Mouse (Mus musculus): ENCODE measurements around the gene Ccdc162.

Ccdc162 gene

DNA sequence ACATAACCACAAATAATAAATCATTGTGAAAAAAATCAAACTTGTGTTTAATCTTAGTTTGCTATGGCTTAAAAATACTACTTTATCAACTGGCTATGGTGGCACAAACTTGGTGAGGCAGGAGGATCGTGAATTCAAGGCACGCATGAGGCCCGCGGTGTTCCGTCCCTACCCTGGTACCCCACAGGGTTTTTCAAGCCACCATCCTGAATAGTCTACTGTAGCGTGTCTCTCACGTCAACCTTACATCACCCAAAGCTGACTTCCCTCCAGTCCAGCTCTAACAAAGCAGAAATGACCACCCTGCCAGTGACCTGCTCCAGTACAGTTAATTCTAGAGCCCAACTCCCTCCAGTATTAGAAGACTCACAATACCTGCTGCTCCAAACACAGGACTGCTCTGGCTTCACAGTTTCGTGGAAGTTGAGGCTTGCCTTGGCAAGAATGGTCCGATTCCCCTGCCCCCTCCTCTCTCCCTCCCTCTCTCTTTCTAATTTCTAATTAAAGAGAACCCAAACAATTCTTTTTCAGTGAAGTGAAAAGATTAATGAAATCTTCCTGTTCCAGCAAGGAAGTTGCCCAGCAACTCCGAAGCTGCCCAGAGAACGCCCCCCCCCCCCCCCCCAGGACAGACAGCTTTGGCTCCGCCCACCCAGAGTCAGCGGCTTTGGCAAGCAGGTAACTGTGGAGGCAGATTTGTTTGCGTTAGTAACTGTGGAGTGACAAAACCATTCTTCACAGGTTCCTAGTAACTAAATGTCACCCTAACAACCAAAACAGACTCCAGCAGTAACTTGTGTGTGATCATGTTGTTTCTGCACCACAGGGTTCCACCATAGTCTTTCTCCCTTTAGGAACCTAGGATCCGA, at the start of gene Ccdc162:
Gene Ccdc162 (minus strand): TSS at position 606 of the 869 bp plus-strand sequence.
- DNase-seq (ENCODE audit: low read depth, low spot score) = no peak

DNA sequence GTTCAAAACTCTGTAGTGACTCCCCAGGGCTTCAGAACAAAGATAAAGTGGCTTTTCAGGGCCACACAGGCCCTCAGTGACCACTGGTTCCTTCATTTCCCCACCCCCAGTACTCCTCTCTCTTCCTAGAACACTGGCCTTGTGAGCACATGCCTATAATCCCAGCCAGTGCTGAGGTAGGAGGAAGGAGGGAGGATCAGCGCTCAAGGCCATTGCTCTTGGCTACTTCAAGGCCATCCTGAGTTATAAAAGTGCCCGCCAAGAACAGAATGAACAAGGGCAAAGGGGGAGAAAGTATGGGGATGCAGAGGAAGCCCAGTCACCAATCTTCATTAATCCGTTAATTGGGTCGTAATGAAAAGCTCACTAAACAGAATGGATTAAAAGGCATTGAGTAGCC, 49.2 kb upstream of the Ccdc162 start:
- DNase-seq (ENCODE audit: low read depth, low spot score) = no peak

DNA sequence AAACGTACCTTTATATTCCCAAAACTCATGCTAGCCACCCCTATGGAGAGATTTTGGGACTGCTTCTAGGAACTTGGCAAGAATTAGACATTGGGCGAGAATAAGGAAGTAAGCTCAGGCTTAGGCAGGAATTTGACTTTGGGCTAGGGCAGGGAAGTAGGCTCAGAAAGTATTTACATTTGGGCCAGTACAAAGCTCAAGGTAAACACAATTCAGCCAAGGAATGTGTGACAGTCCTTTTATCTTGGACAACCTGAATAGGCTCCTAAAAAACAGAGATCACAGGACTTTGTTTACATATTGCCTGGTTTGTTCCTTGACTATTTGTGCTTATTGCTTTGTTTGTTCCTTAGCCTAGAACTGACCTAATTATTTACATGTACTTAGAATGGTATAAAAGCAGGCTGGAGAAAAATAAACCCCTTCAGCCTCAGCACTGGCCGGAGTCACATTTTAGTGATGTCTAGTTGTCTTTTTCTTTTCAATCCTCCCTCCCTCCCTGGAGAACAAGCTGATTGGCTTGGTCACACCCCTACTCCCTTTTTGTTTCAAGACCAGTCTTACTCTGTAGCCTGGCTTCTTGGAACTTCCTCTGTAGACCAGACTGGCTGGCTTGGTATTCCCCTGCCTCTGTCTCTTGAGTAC, 47.4 kb upstream of the Ccdc162 start:
- DNase-seq (ENCODE audit: low read depth, low spot score) = no peak

- DNase-seq (ENCODE audit: low read depth, low spot score) = no peak
These were observed 44.4 kb upstream of the Ccdc162 start for GRCm38 (mm10) chr10:41760866-41761265.

- DNase-seq (ENCODE audit: low read depth, low spot score) = no peak
These were observed 41.6 kb upstream of the Ccdc162 start for GRCm38 (mm10) chr10:41758041-41758440.

DNA sequence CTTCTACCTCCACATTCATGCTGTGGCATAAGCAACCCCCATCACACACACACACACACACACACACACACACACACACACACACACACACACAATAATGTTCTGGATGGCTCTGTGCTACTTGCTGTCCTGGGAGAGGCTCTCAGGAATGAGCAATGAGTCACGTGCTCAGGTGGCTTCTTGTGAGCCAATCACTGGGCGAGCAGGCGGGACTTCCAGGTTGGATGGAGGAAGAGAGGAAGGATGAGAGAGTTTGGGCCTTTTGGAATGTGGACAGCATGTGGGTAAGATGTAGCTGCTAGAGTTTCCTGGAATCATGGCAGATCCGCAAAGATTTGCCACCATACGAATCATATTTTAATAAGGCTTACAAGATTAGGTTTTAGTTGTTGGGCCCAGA, 40.8 kb upstream of the Ccdc162 start:
- no peak for DNase-seq (ENCODE audit: low read depth, low spot score)

DNA sequence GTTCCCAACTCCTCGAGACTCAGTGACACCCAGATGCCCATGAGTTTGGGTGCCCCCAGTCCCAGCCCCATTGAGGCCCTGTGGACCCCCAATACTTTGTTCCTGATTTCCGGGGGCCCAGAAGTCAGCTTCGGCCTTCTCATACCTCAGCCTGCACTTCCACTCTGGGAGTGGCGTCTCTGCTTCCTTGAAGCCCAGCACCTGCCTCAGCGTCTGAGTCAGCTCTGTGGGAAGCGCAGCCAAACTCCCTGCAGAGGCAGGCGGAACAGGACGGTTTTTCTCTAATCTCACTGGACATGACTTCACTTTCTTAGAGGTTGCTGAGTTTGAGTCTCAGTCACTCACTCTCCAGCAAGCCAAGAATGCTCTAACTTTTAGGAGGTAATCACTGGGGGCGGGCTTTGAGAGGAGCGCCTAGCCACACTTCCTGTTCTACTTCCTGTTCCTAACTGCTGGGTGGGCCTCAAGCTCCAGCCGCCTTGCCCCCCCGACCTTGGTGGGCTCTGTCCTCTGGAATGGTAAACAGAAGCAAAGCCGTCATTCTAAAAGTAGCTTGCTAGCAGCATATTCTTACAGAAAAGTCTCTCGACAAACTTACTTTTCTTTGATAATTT, 35.5 kb upstream of the Ccdc162 start:
- no peak for DNase-seq (ENCODE audit: low read depth, low spot score)

GRCm38 (mm10) chr10:41749306-41749705, 32.9 kb upstream of the Ccdc162 start:
- DNase-seq (ENCODE audit: low read depth, low spot score) = no peak

DNA sequence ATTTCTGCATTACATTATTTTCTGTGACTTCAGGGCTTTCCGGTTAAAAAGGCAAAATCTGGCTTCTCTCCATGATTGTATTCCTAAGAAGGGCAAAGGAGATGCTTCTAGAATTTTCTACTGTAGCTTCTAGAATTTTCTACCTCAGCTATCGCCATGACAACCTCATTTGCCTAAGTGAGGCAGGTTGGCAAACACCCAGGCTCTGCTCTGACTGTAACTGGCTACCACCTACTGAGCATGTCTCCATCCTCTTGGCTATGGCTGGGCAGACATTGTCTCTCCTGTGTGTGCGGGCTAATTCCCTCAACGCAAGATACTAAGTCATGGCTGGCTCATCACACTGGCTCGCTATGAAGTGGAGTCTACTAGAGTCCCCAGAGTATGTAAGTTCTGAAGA, 30.1 kb upstream of the Ccdc162 start:
- no peak for DNase-seq (ENCODE audit: low read depth, low spot score)

- no peak for DNase-seq (ENCODE audit: low read depth, low spot score)
These were observed 27.6 kb upstream of the Ccdc162 start for GRCm38 (mm10) chr10:41744006-41744405.

GRCm38 (mm10) chr10:41740221-41740620, 23.8 kb upstream of the Ccdc162 start:
- no peak for DNase-seq (ENCODE audit: low read depth, low spot score)

- DNase-seq (ENCODE audit: low read depth, low spot score) = no peak
These were observed 20.8 kb upstream of the Ccdc162 start for GRCm38 (mm10) chr10:41737245-41737644.

DNA sequence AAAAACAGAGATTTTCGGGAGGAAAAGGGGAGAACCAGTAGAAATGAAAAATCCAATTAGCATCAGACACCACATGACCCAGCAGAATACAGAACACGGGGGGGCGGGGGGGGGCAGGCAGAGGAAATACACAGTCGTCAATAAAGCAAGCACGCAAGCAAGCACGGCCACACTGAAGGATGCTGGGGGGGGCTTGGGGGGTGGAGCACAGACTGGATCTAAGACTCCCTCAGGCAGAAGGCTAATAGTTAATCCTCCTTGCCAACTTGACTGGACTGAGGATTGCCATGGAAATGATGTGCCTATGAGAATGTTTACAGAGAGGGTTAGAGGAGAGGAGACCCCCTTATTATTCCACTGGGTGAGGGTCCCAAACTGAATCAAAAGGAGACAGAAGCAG, 19.0 kb upstream of the Ccdc162 start:
- DNase-seq (ENCODE audit: low read depth, low spot score) = no peak

- no peak for DNase-seq (ENCODE audit: low read depth, low spot score)
These were observed 16.8 kb upstream of the Ccdc162 start for GRCm38 (mm10) chr10:41733214-41733613.

DNA sequence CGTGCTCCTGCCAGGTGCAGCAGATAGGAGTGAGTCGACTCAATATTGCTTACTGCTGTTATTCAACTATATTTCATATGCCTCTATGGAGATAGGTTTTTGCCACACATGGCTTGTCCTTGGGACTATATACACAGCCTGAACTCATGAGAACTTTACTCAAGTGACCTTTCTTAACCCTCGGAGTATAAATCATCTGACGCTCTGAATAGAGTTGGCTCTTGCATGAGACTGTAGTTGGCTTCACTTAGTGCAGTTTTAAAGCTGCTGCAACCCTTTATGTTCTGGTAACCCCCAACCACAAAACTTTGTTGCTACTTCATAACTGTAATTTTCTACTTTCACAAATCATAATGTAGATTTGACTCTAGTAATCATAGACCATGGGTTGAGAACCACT, 15.5 kb upstream of the Ccdc162 start:
- DNase-seq (ENCODE audit: low read depth, low spot score) = no peak

- no peak for DNase-seq (ENCODE audit: low read depth, low spot score)
These were observed 14.3 kb upstream of the Ccdc162 start for GRCm38 (mm10) chr10:41730746-41731145.

- no peak for DNase-seq (ENCODE audit: low read depth, low spot score)
These were observed 9.8 kb upstream of the Ccdc162 start for GRCm38 (mm10) chr10:41726215-41726614.

GRCm38 (mm10) chr10:41719587-41719986, 3.2 kb upstream of the Ccdc162 start:
- DNase-seq (ENCODE audit: low read depth, low spot score) = no peak

DNA sequence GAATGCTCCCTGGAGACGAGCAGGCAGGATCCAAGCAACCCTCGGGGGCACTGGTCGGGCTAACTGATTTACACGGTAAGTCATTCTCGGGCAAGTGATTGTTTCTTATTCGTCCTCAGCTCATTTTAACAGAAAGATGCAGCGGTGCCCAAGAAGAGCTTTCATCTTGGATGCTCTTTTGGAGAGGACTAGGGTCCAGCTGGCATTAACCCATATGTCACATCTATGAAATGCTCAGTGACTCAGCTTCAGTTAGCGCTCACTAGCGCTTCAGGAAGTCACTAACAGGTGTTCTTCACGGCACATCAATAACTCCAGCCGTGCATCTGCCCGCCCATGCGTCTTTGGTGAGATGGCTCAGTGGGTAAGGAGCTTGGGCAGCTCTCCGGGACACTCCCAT, 877 bp downstream of the Ccdc162 start:
- no peak for DNase-seq (ENCODE audit: low read depth, low spot score)

- peak; percentile 32 for DNase-seq (ENCODE audit: low read depth, low spot score)
These were observed 5.0 kb downstream of the Ccdc162 start for GRCm38 (mm10) chr10:41711467-41711866.

DNA sequence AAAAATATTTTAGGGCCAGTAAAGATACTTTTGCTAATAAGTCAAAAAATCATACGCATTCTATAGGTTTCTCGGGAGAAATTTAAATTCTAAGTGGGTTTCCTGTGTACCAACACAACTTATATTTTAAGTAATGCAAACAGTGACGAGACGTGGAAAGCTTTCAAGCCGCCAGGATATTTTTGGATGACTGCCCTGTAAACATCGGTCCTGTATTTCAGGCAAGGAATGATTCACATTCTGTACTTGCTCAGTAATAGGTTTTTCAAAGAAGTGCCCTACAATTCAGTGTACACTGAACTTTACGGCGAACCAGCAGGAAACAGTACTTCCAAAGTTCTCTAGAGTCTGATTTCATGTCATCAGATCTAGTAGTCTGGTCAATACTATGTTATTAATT, 5.7 kb downstream of the Ccdc162 start:
- DNase-seq (ENCODE audit: low read depth, low spot score) = no peak

- DNase-seq (ENCODE audit: low read depth, low spot score) = no peak
These were observed 7.1 kb downstream of the Ccdc162 start for GRCm38 (mm10) chr10:41709341-41709740.

GRCm38 (mm10) chr10:41699669-41700068, 16.8 kb downstream of the Ccdc162 start:
- no peak for DNase-seq (ENCODE audit: low read depth, low spot score)
